Mouse (Mus musculus) liver, postnatal 0 days (tissue): ENCODE results near the gene Tchh.

Experiments used
- CTCF ChIP-seq: sonication (generic); IDR thresholded peaks from 2 replicates; pipeline ENCODE4 v1.5.1; 2016; ENCODE audit warnings: antibody characterized with exemption, low read depth
- EP300 ChIP-seq: IDR thresholded peaks from 2 replicates; pipeline ENCODE4 v1.6.1; 2016; ENCODE audit warnings: antibody characterized with exemption, low read depth, mild to moderate bottlenecking

DNA sequence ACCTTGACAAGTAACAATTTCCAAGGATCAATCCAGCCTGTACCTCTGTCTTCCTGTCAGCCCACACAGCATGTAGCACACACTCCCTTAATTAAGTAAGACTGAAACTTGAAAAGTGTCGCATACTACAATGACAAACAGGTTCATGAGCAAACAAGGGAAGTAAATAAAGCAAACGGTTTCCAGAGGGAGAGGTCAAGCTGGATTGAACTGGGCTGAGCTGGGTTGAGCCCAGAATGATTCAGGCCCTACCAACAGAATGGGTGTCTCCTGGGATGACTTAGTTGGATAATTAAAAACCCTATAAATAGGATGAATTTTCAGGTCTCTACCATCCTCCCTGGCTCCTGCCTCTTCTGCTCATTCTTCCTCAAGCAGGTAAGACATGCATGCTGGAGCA, 48.8 kb upstream of the Tchh start, which contains the start of gene Rptn:
- TF ChIP-seq CTCF (no peak), EP300 (no peak)
